Mouse (Mus musculus): ENCODE measurements around the gene Dnajb13. TPM values are rescaled to one million over a fixed set of nuclear protein-coding genes. Genes with fewer than 3 reads are reported as not detected.

Dnajb13 gene
- polyA plus RNA-seq (2015; fragmentation: Nextera tagmentation; extraction: Ambion mirVana): 1.7 TPM in 2 replicates

DNA sequence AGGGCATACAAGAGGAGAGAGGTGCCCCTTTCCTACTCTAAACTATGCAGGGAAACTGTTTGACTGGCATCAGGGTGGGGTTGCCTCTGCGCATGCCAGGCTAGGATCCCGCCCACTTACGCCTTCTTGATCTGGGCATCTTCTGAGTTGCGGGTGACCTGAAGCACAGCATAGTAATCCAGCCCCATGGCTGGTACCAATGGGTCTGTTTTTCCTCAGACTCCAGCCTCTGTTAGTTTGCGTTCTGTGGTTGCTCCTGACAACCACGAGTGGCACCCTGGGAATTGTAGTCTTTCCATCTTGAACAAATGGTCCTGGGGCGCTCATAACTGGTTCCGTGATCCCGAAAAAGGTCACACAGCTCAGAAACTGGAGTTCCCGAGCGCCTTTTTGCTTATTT, at the start of gene Dnajb13:
Gene Dnajb13 (minus strand): TSS at position 388 of the 400 bp plus-strand sequence.
- DNase-seq (ENCODE audit: low spot score): no peak

DNA sequence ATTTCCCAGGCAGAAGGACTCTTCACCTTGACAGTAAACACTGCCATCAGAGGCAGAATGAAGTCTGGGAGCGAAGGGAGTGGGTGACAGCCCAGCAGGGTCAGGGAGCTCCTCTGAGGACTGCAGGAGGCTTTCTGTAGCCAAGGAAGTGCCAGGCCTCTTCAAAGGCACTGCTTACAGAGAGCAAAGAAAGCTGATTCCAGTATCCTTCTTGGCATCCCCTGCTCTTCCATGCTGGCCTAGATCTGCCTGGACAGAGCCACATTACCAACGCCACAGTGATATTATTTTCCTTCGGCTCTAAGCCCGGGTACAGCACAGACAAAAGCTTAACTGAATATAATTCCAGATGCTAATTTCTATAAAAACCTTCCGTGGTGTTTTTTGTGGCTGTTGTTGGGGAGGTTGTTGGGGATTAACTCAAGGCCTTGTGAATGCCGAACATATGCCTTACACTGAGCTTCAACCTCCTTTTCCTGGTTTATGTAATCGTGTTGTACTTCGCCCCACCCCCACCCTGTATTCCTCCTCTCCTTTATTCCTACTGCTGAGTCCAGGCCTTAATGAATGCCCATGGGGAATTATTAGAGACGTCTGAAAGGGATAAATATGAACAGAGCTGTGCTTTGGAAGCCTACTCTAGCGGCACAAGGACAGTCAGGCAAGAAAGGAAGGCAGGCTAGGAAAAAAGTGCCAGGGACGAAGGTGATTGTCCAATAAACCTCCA, 47.3 kb upstream of the Dnajb13 start:
- DNase-seq (ENCODE audit: low spot score): no peak

GRCm38 (mm10) chr7:100559331-100559730, 44.6 kb upstream of the Dnajb13 start:
- DNase-seq (ENCODE audit: low spot score): no peak

- DNase-seq (ENCODE audit: low spot score): no peak
These were observed 42.5 kb upstream of the Dnajb13 start for GRCm38 (mm10) chr7:100557241-100557640.

- DNase-seq (ENCODE audit: low spot score): no peak
These were observed 40.7 kb upstream of the Dnajb13 start for GRCm38 (mm10) chr7:100555431-100555951.

GRCm38 (mm10) chr7:100554939-100555338, 40.2 kb upstream of the Dnajb13 start:
- DNase-seq (ENCODE audit: low spot score): no peak

- DNase-seq (ENCODE audit: low spot score): no peak
These were observed 35.7 kb upstream of the Dnajb13 start for GRCm38 (mm10) chr7:100550338-100551007.

- DNase-seq (ENCODE audit: low spot score): no peak
These were observed 35.0 kb upstream of the Dnajb13 start for GRCm38 (mm10) chr7:100549796-100550195.

- no peak for DNase-seq (ENCODE audit: low spot score)
These were observed 32.9 kb upstream of the Dnajb13 start for GRCm38 (mm10) chr7:100547631-100548030.

GRCm38 (mm10) chr7:100544437-100544836, 29.7 kb upstream of the Dnajb13 start:
- no peak for DNase-seq (ENCODE audit: low spot score)

DNA sequence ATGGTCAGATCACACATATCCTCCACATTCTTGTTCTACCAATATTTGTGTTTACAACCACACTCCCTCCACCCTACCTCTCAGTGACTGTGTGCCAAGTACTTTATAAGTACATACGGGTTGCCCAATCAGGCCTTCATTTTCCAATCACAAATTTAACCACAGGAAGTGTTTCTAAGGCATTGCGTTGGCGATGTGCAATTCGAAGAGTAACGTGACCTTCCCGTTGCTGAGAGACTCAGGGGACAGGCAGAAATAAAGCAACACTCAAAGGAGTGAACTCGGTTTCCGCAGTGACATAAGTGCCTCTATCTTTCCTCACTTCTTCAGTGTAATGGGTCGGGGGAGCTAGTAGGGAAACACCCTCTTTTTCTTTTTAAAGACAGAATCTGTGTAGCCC, 24.8 kb upstream of the Dnajb13 start:
- DNase-seq (ENCODE audit: low spot score): no peak

DNA sequence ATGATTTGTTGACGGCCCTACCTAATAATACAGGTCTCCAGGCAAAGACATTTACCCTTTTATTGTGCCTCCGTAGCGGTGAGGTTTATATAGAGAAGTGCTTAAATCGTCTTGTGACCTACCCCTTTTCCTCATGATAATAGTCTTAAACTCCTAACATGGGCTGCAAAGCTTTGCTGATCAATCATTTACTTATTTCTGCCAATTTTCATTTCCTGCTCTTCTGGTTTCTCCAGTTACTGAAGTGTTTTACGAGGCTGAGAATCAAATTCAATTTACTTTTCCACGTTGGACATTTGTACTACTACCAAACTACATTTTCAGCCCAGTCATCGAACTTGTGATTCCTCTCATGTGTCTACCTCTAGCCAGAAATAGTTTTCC, 22.8 kb upstream of the Dnajb13 start:
- DNase-seq (ENCODE audit: low spot score): no peak

DNA sequence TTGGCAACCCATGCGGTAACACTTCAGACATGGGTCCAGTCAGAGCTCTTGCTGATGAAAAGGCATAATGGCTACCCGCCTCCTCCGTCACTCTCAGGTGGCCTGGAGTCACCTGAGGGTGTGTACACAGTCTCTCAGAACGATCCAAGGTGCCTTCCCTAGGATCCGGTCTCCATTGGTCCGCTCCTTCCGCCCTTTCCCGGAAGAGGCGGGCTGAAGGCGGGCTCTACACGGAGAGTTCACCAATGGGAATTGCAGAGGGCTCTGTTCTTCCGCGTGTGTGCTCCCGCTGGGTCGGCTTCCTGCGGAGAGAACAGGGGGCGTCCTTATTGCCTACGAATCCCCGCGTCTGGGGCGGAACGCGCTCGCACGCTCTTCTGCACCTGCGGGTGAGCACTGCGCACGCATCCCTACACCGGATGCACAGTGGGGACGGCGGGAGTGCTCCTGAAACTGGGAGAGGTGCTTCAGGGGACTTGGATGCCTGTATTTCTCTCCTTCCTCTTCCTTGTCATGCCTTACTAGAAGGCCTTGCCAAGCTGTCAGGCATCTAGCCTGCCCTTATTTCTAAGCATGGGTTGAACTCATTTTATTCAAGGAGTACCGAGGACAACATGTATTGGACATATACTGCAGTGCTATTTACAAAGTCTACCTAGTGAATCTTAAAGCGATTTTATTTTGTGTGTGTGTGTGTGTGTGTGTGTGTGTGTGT, 22.2 kb upstream of the Dnajb13 start, which contains the start of gene Coa4:
Gene Coa4 (plus strand): TSS at position 268 of the 715 bp plus-strand sequence.
- DNase-seq (ENCODE audit: low spot score): peak; percentile 97

DNA sequence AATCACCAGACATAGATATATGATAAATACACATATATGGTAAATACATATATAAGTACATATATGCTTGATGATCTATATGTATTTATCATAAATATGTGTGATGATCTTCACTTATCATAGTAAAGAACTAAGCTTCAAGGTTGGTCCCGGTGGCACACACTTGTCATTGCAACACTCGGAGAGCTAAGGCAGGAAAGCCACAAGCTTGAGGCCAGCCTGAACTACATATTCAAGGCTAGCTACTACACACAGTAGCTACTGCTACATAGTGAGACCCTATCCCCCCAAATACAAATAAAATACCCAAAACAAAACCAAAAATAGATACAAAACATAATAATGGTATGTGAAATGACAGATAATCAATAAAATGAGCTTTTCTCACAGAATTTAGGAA, 21.1 kb upstream of the Dnajb13 start:
- no peak for DNase-seq (ENCODE audit: low spot score)

GRCm38 (mm10) chr7:100534216-100534615, 19.5 kb upstream of the Dnajb13 start:
- DNase-seq (ENCODE audit: low spot score): no peak

- no peak for DNase-seq (ENCODE audit: low spot score)
These were observed 18.7 kb upstream of the Dnajb13 start for GRCm38 (mm10) chr7:100533503-100533902.

GRCm38 (mm10) chr7:100530766-100531165, 16.0 kb upstream of the Dnajb13 start:
- no peak for DNase-seq (ENCODE audit: low spot score)

- no peak for DNase-seq (ENCODE audit: low spot score)
These were observed 9.9 kb upstream of the Dnajb13 start for GRCm38 (mm10) chr7:100524669-100525068.

DNA sequence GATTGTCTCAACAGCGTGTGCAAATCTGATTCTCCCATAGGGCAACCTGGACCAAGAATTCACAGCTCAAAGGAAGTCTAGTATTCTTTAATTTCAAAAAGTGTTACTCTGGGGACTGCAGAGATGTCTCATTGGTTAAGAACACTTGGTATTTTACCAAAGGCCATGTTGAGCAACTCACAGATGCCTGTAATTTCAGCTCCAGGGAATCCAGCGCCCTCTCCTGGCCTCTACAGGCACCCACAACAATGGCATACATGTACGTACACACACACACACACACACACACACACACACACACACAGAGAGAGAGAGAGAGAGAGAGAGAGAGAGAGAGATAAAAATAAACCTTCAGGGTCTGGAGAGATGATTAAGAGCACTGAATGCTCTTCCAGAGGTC, 7.5 kb upstream of the Dnajb13 start:
- DNase-seq (ENCODE audit: low spot score): no peak

DNA sequence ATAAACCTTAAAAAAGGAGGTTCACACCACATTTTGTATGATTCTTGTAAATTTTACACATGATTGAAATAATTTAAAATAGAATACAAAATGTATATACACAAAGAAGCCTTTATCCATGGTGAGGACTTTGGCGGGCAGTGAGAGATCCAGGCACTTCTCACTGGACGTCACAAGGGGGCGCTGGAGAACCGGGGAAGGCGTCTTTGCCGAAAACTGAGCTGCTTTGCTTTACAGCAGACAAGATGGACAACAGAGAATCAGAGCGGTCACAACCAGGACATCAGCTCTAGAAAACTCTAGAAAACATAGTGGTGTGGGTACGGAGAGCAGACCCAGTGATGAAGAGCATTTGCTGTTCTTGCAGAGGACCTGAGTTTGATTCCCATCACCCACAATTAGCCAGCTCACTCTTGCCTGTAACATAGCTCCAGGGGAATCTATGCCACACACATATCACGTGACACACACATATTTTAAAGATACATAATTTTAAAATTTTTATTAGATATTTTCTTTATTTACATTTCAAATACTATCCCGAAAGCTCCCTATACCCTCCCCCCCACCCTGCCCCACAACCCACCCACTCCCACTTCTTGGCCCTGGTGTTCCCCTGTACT, 6.0 kb upstream of the Dnajb13 start:
- DNase-seq (ENCODE audit: low spot score): peak; percentile 65

DNA sequence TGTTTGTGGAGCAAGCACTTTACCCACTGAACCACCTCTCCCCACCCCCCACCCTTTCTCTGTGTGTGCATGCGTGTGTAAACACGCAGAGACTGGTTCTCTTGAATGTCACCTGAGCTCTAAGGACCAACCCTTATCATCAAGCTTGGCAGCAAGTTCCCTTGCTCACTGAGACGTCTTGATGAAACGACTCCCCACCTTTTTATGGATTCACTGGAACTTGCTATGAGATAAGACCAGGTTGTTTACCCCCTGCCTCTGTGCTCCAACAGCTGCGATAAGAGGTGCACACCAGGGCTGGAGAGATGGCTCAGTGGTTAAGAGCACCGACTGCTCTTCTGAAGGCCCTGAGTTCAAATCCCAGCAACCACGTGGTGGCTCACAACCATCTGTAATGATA, 5.4 kb upstream of the Dnajb13 start:
- DNase-seq (ENCODE audit: low spot score): no peak

All from thymus, postnatal 0 days (tissue).